Mouse (Mus musculus): ENCODE data around the gene Rnf212. TPM values are rescaled to one million over a fixed set of nuclear protein-coding genes. Genes with fewer than 3 reads are reported as not detected.
A peak's percentile ranks its signal among the peaks of the same experiment; 100 is the strongest.

Rnf212 gene
- polyA plus RNA-seq, 1 experiment from 2014 or later = 0.65 TPM

DNA sequence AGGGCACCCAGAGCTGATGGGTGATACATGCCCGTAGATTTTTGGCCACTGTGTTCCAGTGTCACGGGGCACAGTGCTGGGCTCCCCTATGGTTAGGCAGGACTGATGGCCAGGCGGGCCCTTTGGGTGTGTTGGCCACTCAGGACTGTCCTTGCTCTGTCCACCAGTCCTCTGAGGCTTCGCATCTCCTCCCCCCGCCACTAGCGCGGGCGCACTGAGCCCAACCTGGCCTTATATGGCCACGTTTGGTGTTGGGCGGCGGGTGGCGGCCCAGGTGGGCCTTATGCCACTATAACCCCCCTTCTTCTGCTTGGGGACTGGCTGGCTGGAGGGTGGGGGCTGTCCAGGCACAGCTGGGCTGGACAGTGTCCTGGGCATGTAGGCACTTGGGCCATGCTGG, 78.9 kb downstream of the Rnf212 start:
- Histone ChIP-seq H3K9ac (no peak overlapping the region; the same call in 1 of the 2 replicates), H3K27ac (ENCODE audit: poor library complexity, severe bottlenecking) (no peak overlapping the region), H3K36me3 (no peaks in the 10 kb centered on the region; the same call in 1 of the 2 replicates), H3K9me3 (replicated peaks) (no peaks in the 10 kb centered on the region), H3K4me3 (peak overlapping the region; percentile 96), H3K27me3 (replicated peaks) (no peaks in the 10 kb centered on the region), H3K4me2 (peak overlapping the region; percentile 78), H3K4me1 (replicated peaks) (peaks cover 79% of the 10 kb centered on the region)
- WGBS = 89% methylated on average over 11 of the region's 12 CpGs
- ATAC-seq (ENCODE audit: insufficient number of reproducible peaks, low FRiP score) = no peak

DNA sequence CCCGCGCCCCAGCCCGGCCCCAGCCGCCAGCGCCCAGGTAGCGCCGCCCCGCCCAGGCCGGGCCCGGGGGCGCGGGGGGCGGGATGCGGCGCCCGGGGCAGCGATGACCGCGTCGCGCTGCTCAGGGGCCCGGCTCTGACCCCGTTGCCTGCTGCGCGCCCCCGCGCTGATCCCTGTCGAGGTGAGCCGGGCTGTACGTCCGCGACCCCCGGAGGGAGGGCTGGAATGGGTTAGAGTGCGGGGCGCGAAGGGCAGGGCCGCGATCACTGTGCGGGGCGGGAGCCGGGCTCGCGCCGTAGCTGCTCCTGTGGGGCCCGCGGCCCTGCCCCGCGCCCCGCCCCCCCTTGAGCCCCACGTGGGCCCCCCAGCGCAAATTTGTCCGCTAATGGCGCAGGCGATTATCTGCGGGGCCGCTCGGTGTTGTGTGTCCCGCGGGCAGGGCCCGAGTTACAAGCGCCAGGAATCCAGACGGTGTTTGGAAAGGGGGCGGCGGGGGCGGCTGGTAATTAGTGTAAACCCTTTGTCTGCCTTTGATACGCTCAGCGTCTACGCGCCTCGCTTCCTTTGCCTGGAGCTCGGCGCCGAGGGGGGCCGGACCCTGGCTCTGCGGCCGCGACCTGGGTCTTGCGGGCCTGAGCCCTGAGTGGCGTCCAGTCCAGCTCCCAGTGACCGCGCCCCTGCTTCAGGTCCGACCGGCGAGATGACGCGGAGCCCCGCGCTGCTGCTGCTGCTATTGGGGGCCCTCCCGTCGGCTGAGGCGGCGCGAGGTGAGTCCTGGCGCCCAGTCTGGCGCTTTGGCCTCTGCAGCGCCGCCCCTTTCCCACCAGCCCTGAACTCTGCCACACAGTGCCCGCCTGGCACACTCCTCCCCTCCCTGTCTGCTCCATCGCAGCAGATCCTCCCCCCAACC, 80.2 kb downstream of the Rnf212 start:
- Histone ChIP-seq H3K4me1 (replicated peaks) (peaks cover 67% of the 10 kb centered on the region), H3K4me3 (peak overlapping the region; percentile 96), H3K36me3 (no peaks in the 10 kb centered on the region; the same call in 1 of the 2 replicates), H3K27ac (ENCODE audit: poor library complexity, severe bottlenecking) (peak overlapping the region; percentile 69), H3K4me2 (peak overlapping the region; percentile 78), H3K9ac (peak overlapping the region; percentile 96), H3K27me3 (replicated peaks) (no peaks in the 10 kb centered on the region), H3K9me3 (replicated peaks) (no peaks in the 10 kb centered on the region)
- ATAC-seq (ENCODE audit: insufficient number of reproducible peaks, low FRiP score) = peak; percentile 76
- under 1% methylated on average over 87 of the region's 99 CpGs for WGBS

DNA sequence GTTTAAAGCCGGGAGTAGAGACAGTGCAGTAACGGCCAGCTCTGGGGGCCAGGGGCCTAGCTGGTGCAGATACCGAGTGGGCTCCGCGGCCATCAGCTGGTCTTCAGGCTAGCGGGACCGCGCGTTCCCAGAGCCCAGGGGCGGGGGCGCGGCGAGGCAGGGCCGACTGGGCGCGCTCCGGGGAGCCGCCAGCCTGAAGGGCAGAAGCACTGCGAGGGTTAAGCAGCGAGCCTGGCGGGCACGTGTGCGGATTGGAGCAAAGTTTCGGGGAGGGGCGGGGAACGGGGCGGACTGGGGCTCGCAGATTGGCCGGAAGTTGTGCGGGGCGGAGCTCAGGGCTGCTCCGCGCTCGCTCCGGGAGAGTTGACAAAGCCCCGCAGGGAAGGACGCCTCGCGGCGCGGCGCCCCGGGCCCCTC, 80.9 kb downstream of the Rnf212 start:
- H3K4me3 ChIP-seq = peak overlapping the region; percentile 96
- H3K27ac ChIP-seq (ENCODE audit: poor library complexity, severe bottlenecking) = peak overlapping the region; percentile 69; the same call in 1 of the 2 replicates
- H3K9me3 ChIP-seq (replicated peaks) = no peaks in the 10 kb centered on the region
- WGBS = under 1% methylated on average over 32 of the region's 43 CpGs
- H3K4me1 ChIP-seq (replicated peaks) = peaks cover 60% of the 10 kb centered on the region
- peak overlapping the region; percentile 96 for H3K9ac ChIP-seq
- H3K36me3 ChIP-seq = no peaks in the 10 kb centered on the region; the same call in 1 of the 2 replicates
- H3K4me2 ChIP-seq = peak overlapping the region; percentile 78
- peak; percentile 95 for ATAC-seq (ENCODE audit: insufficient number of reproducible peaks, low FRiP score)
- H3K27me3 ChIP-seq (replicated peaks) = no peaks in the 10 kb centered on the region

DNA sequence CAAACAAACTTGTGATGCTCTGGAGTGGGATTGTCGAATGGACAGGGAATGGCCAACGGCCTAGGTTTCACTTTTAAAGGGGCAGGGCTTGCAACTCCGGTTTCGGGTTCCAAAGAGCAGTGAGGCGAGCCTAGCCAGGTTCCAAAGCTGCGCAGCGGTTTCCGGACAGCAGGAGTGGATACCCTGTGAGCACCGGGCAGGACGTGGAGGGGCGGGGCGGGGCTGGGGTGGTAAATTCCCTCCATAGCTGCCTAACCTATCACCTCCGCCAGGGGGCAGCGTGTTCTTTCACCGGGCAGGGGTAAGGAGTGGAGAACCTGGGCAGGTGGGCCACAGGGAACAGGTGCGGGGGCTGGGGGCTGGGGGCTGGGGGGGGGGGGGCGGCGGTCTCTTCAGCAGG, 82.5 kb downstream of the Rnf212 start, which contains the start of gene Fgfrl1:
TSS of gene Fgfrl1 (plus strand) at position 112 of the 400 bp plus-strand sequence.
- WGBS = 4% methylated on average over 16 of the region's 18 CpGs
- no peaks in the 10 kb centered on the region; the same call in 1 of the 2 replicates for H3K36me3 ChIP-seq
- peak within 1 kb of the TSS; percentile 79 for H3K9ac ChIP-seq
- peak within 1 kb of the TSS; percentile 96 for H3K4me3 ChIP-seq
- H3K9me3 ChIP-seq (replicated peaks) = no peaks in the 10 kb centered on the region
- H3K27me3 ChIP-seq (replicated peaks) = no peaks in the 10 kb centered on the region
- peak within 1 kb of the TSS; percentile 78 for H3K4me2 ChIP-seq
- peaks cover 44% of the 10 kb centered on the region for H3K4me1 ChIP-seq (replicated peaks)
- H3K27ac ChIP-seq (ENCODE audit: poor library complexity, severe bottlenecking) = no peak within 1 kb of the TSS
- ATAC-seq (ENCODE audit: insufficient number of reproducible peaks, low FRiP score) = no peak

DNA sequence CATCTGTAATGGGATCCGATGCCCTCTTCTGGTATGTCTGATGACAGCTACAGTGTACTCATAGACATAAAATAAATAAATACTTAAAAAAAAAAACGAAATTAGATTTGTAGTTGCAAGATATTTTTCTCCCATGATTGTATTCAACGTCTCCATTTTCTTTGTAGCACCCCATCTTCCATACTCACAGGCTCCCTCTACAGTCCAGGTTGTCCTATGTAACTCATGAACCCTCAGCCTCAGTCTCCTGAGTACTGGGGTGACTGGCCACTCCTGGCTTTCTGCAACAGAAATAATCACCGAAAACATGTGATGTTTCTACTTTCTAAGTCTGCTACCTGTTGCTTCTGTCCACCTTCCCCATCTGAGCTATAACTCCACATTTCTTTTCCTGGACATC, 83.6 kb downstream of the Rnf212 start:
- no peak for ATAC-seq (ENCODE audit: insufficient number of reproducible peaks, low FRiP score)
- peaks cover 35% of the 10 kb centered on the region for H3K4me1 ChIP-seq (replicated peaks)
- H3K4me2 ChIP-seq = no peak overlapping the region
- H3K9me3 ChIP-seq (replicated peaks) = no peaks in the 10 kb centered on the region
- no peak overlapping the region for H3K9ac ChIP-seq
- H3K27ac ChIP-seq (ENCODE audit: poor library complexity, severe bottlenecking) = no peak overlapping the region
- no peaks in the 10 kb centered on the region for H3K27me3 ChIP-seq (replicated peaks)
- no peaks in the 10 kb centered on the region; the same call in 1 of the 2 replicates for H3K36me3 ChIP-seq
- no peak overlapping the region for H3K4me3 ChIP-seq
- 70% methylated on average over 4 of the region's 4 CpGs for WGBS

DNA sequence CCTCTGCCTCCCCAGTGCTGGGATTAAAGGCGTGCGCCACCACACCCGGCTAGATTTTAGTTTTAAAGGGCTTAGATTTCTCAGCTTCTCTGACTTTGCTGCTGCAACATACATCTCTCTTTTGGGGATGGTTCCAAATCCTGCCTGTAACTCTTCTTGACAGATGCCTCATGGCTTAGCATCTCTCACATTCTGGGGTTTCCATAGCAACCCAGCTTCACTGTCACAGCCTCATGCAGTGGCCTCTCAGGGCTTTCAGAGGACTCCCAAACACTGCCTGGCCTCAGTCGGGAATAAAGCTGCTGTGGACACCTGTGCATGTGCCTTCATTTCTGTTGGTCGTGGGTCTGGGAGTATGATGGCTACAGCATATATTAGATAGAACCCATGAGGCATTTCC, 85.7 kb downstream of the Rnf212 start:
- H3K4me1 ChIP-seq (replicated peaks) = peaks cover 21% of the 10 kb centered on the region
- H3K27me3 ChIP-seq (replicated peaks) = no peaks in the 10 kb centered on the region
- H3K4me3 ChIP-seq = no peak overlapping the region
- H3K9ac ChIP-seq = no peak overlapping the region
- no peaks in the 10 kb centered on the region for H3K9me3 ChIP-seq (replicated peaks)
- H3K4me2 ChIP-seq = no peak overlapping the region
- no peaks in the 10 kb centered on the region for H3K36me3 ChIP-seq
- no peak for ATAC-seq (ENCODE audit: insufficient number of reproducible peaks, low FRiP score)
- H3K27ac ChIP-seq (ENCODE audit: poor library complexity, severe bottlenecking) = no peak overlapping the region
- WGBS = 75% methylated on average over 5 of the region's 5 CpGs

DNA sequence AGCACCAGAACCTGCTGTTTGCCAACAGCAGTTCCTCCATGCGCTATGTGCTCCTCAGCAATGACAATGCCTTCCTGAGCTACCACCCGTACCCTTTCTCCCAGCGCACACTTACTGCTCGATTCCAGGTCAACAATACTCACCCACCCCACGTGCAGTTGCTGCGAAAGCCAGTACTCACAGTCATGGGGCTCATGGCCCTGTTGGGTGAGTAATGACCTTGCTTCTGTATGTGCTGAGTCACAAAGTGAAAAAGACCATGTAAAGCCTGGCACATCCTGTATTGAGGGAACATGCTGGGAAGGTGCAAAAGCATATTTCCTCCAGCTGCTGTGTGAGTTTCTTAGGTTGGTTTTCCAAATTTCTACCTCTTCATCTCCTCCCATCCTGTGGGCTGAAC, 93.9 kb downstream of the Rnf212 start:
- Histone ChIP-seq H3K4me1 (replicated peaks) (peaks cover 18% of the 10 kb centered on the region), H3K4me2 (no peak overlapping the region), H3K27me3 (replicated peaks) (no peaks in the 10 kb centered on the region), H3K9me3 (replicated peaks) (no peaks in the 10 kb centered on the region), H3K27ac (ENCODE audit: poor library complexity, severe bottlenecking) (no peak overlapping the region), H3K4me3 (no peak overlapping the region), H3K9ac (no peak overlapping the region), H3K36me3 (0 out of 2 replicates have a peak, but pooled peaks cover 2% of the 10 kb centered on the region)
- 86% methylated on average over 6 of the region's 6 CpGs for WGBS
- no peak for ATAC-seq (ENCODE audit: insufficient number of reproducible peaks, low FRiP score)

DNA sequence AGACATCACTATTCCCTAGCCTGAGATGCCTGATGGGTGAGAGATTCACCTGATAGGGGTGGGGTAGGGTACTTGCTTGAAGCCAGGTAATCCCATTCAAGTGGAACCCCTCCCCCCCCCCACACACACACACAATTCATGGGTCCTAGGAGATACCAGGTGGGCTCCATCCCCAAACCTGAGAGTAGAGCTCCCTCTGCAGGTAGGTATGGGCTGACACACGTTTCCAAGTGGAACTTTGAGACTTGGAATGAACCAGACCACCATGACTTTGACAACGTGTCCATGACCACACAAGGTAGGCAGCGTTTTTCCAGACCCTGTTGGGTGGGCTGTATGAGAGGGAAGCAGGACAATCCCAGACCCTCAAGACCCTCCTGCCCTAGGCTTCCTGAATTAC, 94.9 kb downstream of the Rnf212 start:
- 0 out of 2 replicates have a peak, but pooled peaks cover 2% of the 10 kb centered on the region for H3K36me3 ChIP-seq
- no peaks in the 10 kb centered on the region for H3K9me3 ChIP-seq (replicated peaks)
- no peak for ATAC-seq (ENCODE audit: insufficient number of reproducible peaks, low FRiP score)
- H3K9ac ChIP-seq = no peak overlapping the region
- H3K27ac ChIP-seq (ENCODE audit: poor library complexity, severe bottlenecking) = no peak overlapping the region
- H3K4me3 ChIP-seq = no peak overlapping the region
- 51% methylated on average over 3 of the region's 3 CpGs for WGBS
- H3K4me2 ChIP-seq = no peak overlapping the region
- peaks cover 18% of the 10 kb centered on the region for H3K4me1 ChIP-seq (replicated peaks)
- H3K27me3 ChIP-seq (replicated peaks) = no peaks in the 10 kb centered on the region

Other genes with a start within 250 kb of the Rnf212 start
- 0.39 and 0.57 TPM in 2 replicates for gene Cplx1, start 225.0 kb downstream of the Rnf212 start, polyA plus RNA-seq (2016; fragmentation: Nextera tagmentation; extraction: Ambion mirVana)
- 42.5 and 43.2 TPM in 2 replicates for gene Gak, start 145.2 kb downstream of the Rnf212 start, polyA plus RNA-seq (2016; fragmentation: Nextera tagmentation; extraction: Ambion mirVana)
- 18.5 and 18.6 TPM in 2 replicates for gene Tmem175, start 145.2 kb downstream of the Rnf212 start, polyA plus RNA-seq (2016; fragmentation: Nextera tagmentation; extraction: Ambion mirVana)
- 16.5 and 17.8 TPM in 2 replicates for gene Idua, start 114.7 kb downstream of the Rnf212 start, polyA plus RNA-seq (2016; fragmentation: Nextera tagmentation; extraction: Ambion mirVana)
- 8.4 and 9.4 TPM in 2 replicates for gene Dgkq, start 105.3 kb downstream of the Rnf212 start, polyA plus RNA-seq (2016; fragmentation: Nextera tagmentation; extraction: Ambion mirVana)
- 0.54 and 1.0 TPM in 2 replicates for gene Slc26a1, start 99.4 kb downstream of the Rnf212 start, polyA plus RNA-seq (2016; fragmentation: Nextera tagmentation; extraction: Ambion mirVana)
- 39.1 and 40.1 TPM in 2 replicates for gene Fgfrl1, start 82.6 kb downstream of the Rnf212 start, polyA plus RNA-seq (2016; fragmentation: Nextera tagmentation; extraction: Ambion mirVana)
- not detected in 2 replicates for gene Tmed11, start 20.4 kb upstream of the Rnf212 start, polyA plus RNA-seq (2016; fragmentation: Nextera tagmentation; extraction: Ambion mirVana)
- gene Vmn2r8, start 33.9 kb upstream of the Rnf212 start, polyA plus RNA-seq (2016; fragmentation: Nextera tagmentation; extraction: Ambion mirVana) = not detected in 2 replicates
- not detected in 2 replicates for gene Vmn2r9, start 77.6 kb upstream of the Rnf212 start, polyA plus RNA-seq (2016; fragmentation: Nextera tagmentation; extraction: Ambion mirVana)
- gene Vmn2r10, start 231.5 kb upstream of the Rnf212 start, polyA plus RNA-seq (2016; fragmentation: Nextera tagmentation; extraction: Ambion mirVana) = not detected in 2 replicates